Mouse (Mus musculus) heart, embryonic 13.5 days (tissue): Measurements from ENCODE around the gene E2f6. TPM values are rescaled to one million over a fixed set of nuclear protein-coding genes. Genes with fewer than 3 reads are reported as not detected.

ENCODE experiments used
- ATAC-seq: fragments of 200-750 bp; cut with Nextera tagmentation; 2 replicates; pipeline ENCODE4 v1.8.0; 2017; ENCODE audit warnings: moderate TSS enrichment; ENCODE audit not compliant: insufficient number of reproducible peaks, low FRiP score, low TSS enrichment; ENCODE audit errors: extremely low read depth
- H3K27ac ChIP-seq: fragments of 300-500 bp; sonication (generic); replicated peaks from 2 replicates; pipeline ENCODE4 v1.5.1; 2015; ENCODE audit warnings: moderate library complexity, mild to moderate bottlenecking, inconsistent platforms
- H3K27me3 ChIP-seq: fragments of 300-500 bp; sonication (generic); replicated peaks from 2 replicates; pipeline ENCODE4 v1.6.1; 2015; ENCODE audit warnings: mild to moderate bottlenecking, inconsistent platforms
- H3K36me3 ChIP-seq: fragments of 300-500 bp; sonication (generic); 2 replicates; pipeline ENCODE4 v1.6.1; 2015; ENCODE audit warnings: mild to moderate bottlenecking, inconsistent platforms
- H3K4me1 ChIP-seq: fragments of 300-500 bp; sonication (generic); 2 replicates; pipeline ENCODE4 v1.6.1; 2015; ENCODE audit warnings: inconsistent platforms
- H3K4me2 ChIP-seq: fragments of 300-500 bp; sonication (generic); 2 replicates; pipeline ENCODE4 v1.6.1; 2015; ENCODE audit warnings: inconsistent platforms, mild to moderate bottlenecking, moderate library complexity
- H3K4me3 ChIP-seq: fragments of 300-500 bp; sonication (generic); 2 replicates; pipeline ENCODE4 v1.5.1; 2015; ENCODE audit warnings: moderate library complexity, mild to moderate bottlenecking, inconsistent platforms
- H3K9ac ChIP-seq: fragments of 300-500 bp; sonication (generic); 2 replicates; pipeline ENCODE4 v1.6.1; 2015; ENCODE audit warnings: inconsistent platforms, mild to moderate bottlenecking, moderate library complexity
- H3K9me3 ChIP-seq: fragments of 300-500 bp; sonication (generic); 2 replicates; pipeline ENCODE4 v1.6.1; 2016; ENCODE audit warnings: inconsistent platforms
- WGBS: fragments of 180-500 bp; shearing (Covaris S2); methylation state at CpG from one replicate; pipeline ENCODE4 v1.1.7; 2015; ENCODE audit warnings: mixed read lengths; 5-methylcytosine and 5-hydroxymethylcytosine counted together
- polyA plus RNA-seq: library from polyadenylated mRNA; unstranded; fragments of >200 nt; fragmentation: Nextera tagmentation; extraction: Ambion mirVana; gene quantifications from 2 replicates; pipeline ENCODE4 v1.2.1, GENCODE M21; 2015

Gene E2f6
- polyA plus RNA-seq, 1 experiment from 2014 or later = 43.6 TPM

DNA sequence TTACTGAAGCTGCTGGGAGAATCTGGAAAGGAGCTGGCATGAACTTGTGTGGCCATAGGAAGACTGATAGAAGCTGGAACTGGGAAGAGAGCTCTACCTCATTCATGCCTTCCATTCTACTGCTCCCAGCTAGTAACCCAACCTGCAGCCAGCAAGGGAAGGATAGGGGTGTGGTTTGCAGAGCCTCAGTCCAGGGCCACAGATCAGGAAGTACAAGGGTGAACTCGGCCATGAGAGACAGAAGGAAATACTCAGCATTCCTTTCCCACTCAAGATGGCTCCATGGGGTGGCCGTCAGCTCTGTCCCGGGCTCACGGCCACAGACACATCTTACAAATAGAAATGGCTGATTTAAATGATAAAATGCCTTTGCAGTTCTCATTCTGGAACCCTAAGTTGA, 20.3 kb downstream of the E2f6 start:
- H3K27me3 ChIP-seq = no peaks in the 10 kb centered on the region
- H3K4me1 ChIP-seq = peaks cover 15% of the 10 kb centered on the region
- 43% methylated on average over 4 of the region's 4 CpGs for WGBS
- ATAC-seq = no peak
- no peak overlapping the region for H3K9ac ChIP-seq
- peaks cover 24% of the 10 kb centered on the region for H3K36me3 ChIP-seq
- no peak overlapping the region for H3K4me3 ChIP-seq
- H3K27ac ChIP-seq = no peak overlapping the region
- no peak overlapping the region for H3K4me2 ChIP-seq
- no peaks in the 10 kb centered on the region for H3K9me3 ChIP-seq

- Histone ChIP-seq H3K9ac (no peak overlapping the region), H3K27ac (no peak overlapping the region), H3K4me1 (peaks cover 27% of the 10 kb centered on the region), H3K36me3 (peaks cover 7% of the 10 kb centered on the region; the same call in 1 of the 2 replicates), H3K4me2 (no peak overlapping the region), H3K27me3 (no peaks in the 10 kb centered on the region), H3K9me3 (peaks cover 7% of the 10 kb centered on the region; the same call in 1 of the 2 replicates), H3K4me3 (no peak overlapping the region)
- ATAC-seq = no peak
- 55% methylated on average over 11 of the region's 11 CpGs for WGBS
Observed at GRCm38 (mm10) chr12:16834701-16835100, 23.9 kb downstream of the E2f6 start.

DNA sequence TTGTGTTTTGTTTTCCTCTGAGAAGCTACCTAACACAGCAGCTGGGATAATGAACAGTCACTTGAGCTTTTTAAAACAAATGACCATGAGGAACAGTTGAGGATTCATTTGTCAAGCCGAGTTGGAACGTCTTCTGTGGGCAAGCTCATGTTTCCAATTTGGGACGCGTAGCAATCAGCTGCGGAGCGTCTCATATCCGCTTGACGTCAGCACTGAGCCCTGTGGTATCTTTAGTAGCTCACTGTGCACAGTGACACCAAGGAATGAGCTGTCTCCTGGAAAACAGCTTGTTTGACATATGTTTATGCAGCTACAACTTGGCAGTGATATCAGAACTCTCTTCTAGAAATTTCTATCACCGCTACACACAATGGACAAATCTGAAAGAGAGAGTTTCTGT, 25.4 kb downstream of the E2f6 start:
- H3K4me2 ChIP-seq = peak overlapping the region; percentile 41

GRCm38 (mm10) chr12:16837766-16838165, 27.0 kb downstream of the E2f6 start:
- 74% methylated on average over 4 of the region's 4 CpGs for WGBS
- no peak for ATAC-seq

More for the DNA sequence above, 25.4 kb downstream of the E2f6 start:
- ATAC-seq = peak; percentile 60; the same call in 1 of the 2 replicates
- Histone ChIP-seq H3K4me1 (peaks cover 37% of the 10 kb centered on the region), H3K27ac (peak overlapping the region; percentile 84), H3K9ac (peak overlapping the region; percentile 47; the same call in 1 of the 2 replicates), H3K36me3 (peaks cover 7% of the 10 kb centered on the region; the same call in 1 of the 2 replicates), H3K4me3 (no peak overlapping the region), H3K9me3 (peaks cover 7% of the 10 kb centered on the region; the same call in 1 of the 2 replicates), H3K27me3 (no peaks in the 10 kb centered on the region)
- 13% methylated on average over 9 of the region's 9 CpGs for WGBS

GRCm38 (mm10) chr12:16840842-16841782, 30.3 kb downstream of the E2f6 start:
- 27% methylated on average over 8 of the region's 8 CpGs for whole genome bisulfite sequencing
- Histone ChIP-seq H3K4me2 (no peak overlapping the region), H3K27me3 (no peaks in the 10 kb centered on the region), H3K27ac (peak overlapping the region; percentile 64), H3K36me3 (peaks cover 7% of the 10 kb centered on the region; the same call in 1 of the 2 replicates), H3K4me1 (peaks cover 47% of the 10 kb centered on the region), H3K4me3 (no peak overlapping the region), H3K9me3 (peaks cover 7% of the 10 kb centered on the region; the same call in 1 of the 2 replicates), H3K9ac (no peak overlapping the region)
- no peak for ATAC-seq

More at GRCm38 (mm10) chr12:16837766-16838165, 27.0 kb downstream of the E2f6 start:
- Histone ChIP-seq H3K4me3 (no peak overlapping the region), H3K4me2 (no peak overlapping the region), H3K4me1 (peaks cover 46% of the 10 kb centered on the region), H3K27me3 (no peaks in the 10 kb centered on the region), H3K9ac (no peak overlapping the region), H3K27ac (no peak overlapping the region), H3K36me3 (peaks cover 7% of the 10 kb centered on the region; the same call in 1 of the 2 replicates), H3K9me3 (peaks cover 7% of the 10 kb centered on the region; the same call in 1 of the 2 replicates)

GRCm38 (mm10) chr12:16844623-16845592, 34.1 kb downstream of the E2f6 start:
- H3K4me2 ChIP-seq = peak overlapping the region; percentile 16; the same call in 1 of the 2 replicates

DNA sequence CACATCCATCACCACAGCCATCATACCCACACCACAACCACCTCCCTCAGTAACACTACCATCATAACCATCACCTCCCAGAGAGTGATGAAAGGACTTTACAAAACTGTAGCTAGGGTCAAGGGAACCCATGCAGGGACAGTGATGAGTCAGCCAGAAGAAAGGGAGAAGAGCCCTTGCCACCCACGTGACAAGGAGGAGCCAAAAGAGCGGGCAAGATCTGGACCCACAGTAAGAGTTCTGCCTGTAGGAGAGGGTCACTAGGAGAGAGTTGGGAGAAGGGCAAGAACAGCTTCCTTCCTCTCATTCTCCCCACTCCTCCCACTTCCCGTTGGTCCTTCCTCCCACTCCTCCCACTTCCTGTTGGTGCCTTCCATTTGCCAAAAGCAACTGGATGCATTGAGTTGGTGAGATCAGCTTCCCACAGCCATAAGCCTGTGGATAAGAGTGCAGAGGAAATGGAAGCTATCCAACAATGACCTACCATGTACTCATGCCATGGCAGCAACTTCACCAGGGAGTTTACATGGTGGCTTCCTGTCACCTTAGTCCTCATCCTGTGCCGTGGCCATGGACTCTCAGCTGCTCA, 36.5 kb downstream of the E2f6 start:
- WGBS = 73% methylated on average over 4 of the region's 4 CpGs
- H3K27ac ChIP-seq = no peak overlapping the region

More at GRCm38 (mm10) chr12:16844623-16845592, 34.1 kb downstream of the E2f6 start:
- Histone ChIP-seq H3K27me3 (no peaks in the 10 kb centered on the region), H3K27ac (peak overlapping the region; percentile 84), H3K4me1 (peaks cover 38% of the 10 kb centered on the region), H3K9me3 (no peaks in the 10 kb centered on the region), H3K4me3 (no peak overlapping the region), H3K36me3 (no peaks in the 10 kb centered on the region), H3K9ac (no peak overlapping the region; the same call in 1 of the 2 replicates)
- ATAC-seq = no peak
- 45% methylated on average over 14 of the region's 14 CpGs for WGBS

GRCm38 (mm10) chr12:16848501-16848900, 37.7 kb downstream of the E2f6 start:
- H3K9ac ChIP-seq = no peak overlapping the region
- H3K4me3 ChIP-seq = no peak overlapping the region
- H3K9me3 ChIP-seq = no peaks in the 10 kb centered on the region
- no peak overlapping the region for H3K27ac ChIP-seq
- no peak overlapping the region for H3K4me2 ChIP-seq
- no peak for ATAC-seq
- H3K4me1 ChIP-seq = peaks cover 35% of the 10 kb centered on the region
- no peaks in the 10 kb centered on the region for H3K36me3 ChIP-seq
- WGBS = 74% methylated on average over 2 of the region's 2 CpGs
- H3K27me3 ChIP-seq = no peaks in the 10 kb centered on the region

More for the DNA sequence above, 36.5 kb downstream of the E2f6 start:
- H3K4me1 ChIP-seq = peaks cover 32% of the 10 kb centered on the region
- H3K4me2 ChIP-seq = no peak overlapping the region
- H3K4me3 ChIP-seq = no peak overlapping the region
- no peaks in the 10 kb centered on the region for H3K27me3 ChIP-seq
- H3K9ac ChIP-seq = no peak overlapping the region
- ATAC-seq = no peak
- H3K36me3 ChIP-seq = no peaks in the 10 kb centered on the region
- no peaks in the 10 kb centered on the region for H3K9me3 ChIP-seq

DNA sequence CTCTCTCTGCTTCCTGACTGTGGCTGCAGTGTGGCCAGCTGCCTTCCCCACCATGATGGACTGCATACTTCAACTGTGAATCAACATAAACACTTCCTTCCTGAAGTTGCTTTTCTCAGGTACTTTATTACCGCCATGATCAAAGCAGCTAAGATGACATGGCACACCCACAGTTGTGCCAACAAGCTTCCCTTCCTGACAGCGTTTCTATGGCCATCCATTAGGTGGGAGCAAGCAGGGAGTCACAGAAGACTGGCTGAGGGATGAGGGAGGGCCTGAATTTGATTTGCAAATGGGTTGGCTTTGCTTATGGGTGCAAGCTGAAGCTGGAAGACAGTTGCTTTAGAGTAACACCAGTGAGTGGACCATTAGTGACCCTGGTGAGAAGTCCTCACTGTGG, 39.1 kb downstream of the E2f6 start:
- H3K4me3 ChIP-seq = no peak overlapping the region
- ATAC-seq = no peak
- no peaks in the 10 kb centered on the region for H3K36me3 ChIP-seq
- no peak overlapping the region for H3K27ac ChIP-seq
- no peak overlapping the region for H3K9ac ChIP-seq
- no peaks in the 10 kb centered on the region for H3K9me3 ChIP-seq
- no peak overlapping the region for H3K4me2 ChIP-seq
- H3K4me1 ChIP-seq = peaks cover 38% of the 10 kb centered on the region
- H3K27me3 ChIP-seq = no peaks in the 10 kb centered on the region
- WGBS = 61% methylated on average over 2 of the region's 2 CpGs

GRCm38 (mm10) chr12:16850431-16851375, 39.9 kb downstream of the E2f6 start:
- ATAC-seq = peak; percentile 33; the same call in 1 of the 2 replicates
- H3K4me2 ChIP-seq = peak overlapping the region; percentile 27
- H3K9ac ChIP-seq = 0 out of 2 replicates have a peak overlapping the region, but pooled peaks have one; percentile 52

More at GRCm38 (mm10) chr12:16850431-16851375, 39.9 kb downstream of the E2f6 start:
- Histone ChIP-seq H3K4me3 (no peak overlapping the region), H3K9me3 (no peaks in the 10 kb centered on the region), H3K4me1 (peaks cover 29% of the 10 kb centered on the region), H3K36me3 (no peaks in the 10 kb centered on the region), H3K27ac (peak overlapping the region; percentile 49), H3K27me3 (no peaks in the 10 kb centered on the region)
- 37% methylated on average over 16 of the region's 16 CpGs for WGBS
